Mouse (Mus musculus) gonadal fat pad, adult 2 months (tissue): Measurements from ENCODE around the gene Pdk1. TPM values are rescaled to one million over a fixed set of nuclear protein-coding genes. Genes with fewer than 3 reads are reported as not detected.
"Not testable (repeated sequence)": the region's sequence is repeated elsewhere in the genome, so short reads cannot be mapped to it uniquely, and the experiment has no call there.

Experiments
- DNase-seq: peaks from one replicate; pipeline ENCODE4 v3.0.0-alpha.2; 2012; ENCODE audit warnings: low read depth
- polyA plus RNA-seq: library from polyadenylated mRNA; depleted of rRNA; stranded (reverse); fragments of >200 nt; gene quantifications from 2 replicates; pipeline ENCODE4 v1.2.3, GENCODE M21; 2012

Pdk1 gene
- polyA plus RNA-seq, 1 experiment = 28.1 TPM

- no peak for DNase-seq
These were observed 1.4 kb downstream of the Pdk1 start for GRCm38 (mm10) chr2:71874422-71874821.

- no peak for DNase-seq
These were observed 1.8 kb downstream of the Pdk1 start for GRCm38 (mm10) chr2:71874836-71875235.

- no peak for DNase-seq
These were observed 4.8 kb downstream of the Pdk1 start for GRCm38 (mm10) chr2:71877865-71878264.

GRCm38 (mm10) chr2:71878441-71878840, 5.4 kb downstream of the Pdk1 start:
- no peak for DNase-seq

- DNase-seq = no peak
These were observed 5.9 kb downstream of the Pdk1 start for GRCm38 (mm10) chr2:71878943-71879342.

- no peak for DNase-seq
These were observed 10.1 kb downstream of the Pdk1 start for GRCm38 (mm10) chr2:71882914-71883651.

GRCm38 (mm10) chr2:71887269-71887668, 14.2 kb downstream of the Pdk1 start:
- DNase-seq = no peak

- no peak for DNase-seq
These were observed 15.4 kb downstream of the Pdk1 start for GRCm38 (mm10) chr2:71888437-71888836.

GRCm38 (mm10) chr2:71891536-71891935, 18.5 kb downstream of the Pdk1 start:
- DNase-seq = no peak

GRCm38 (mm10) chr2:71892741-71893349, 19.8 kb downstream of the Pdk1 start:
- no peak for DNase-seq

- no peak for DNase-seq
These were observed 22.7 kb downstream of the Pdk1 start for GRCm38 (mm10) chr2:71895596-71896286.

GRCm38 (mm10) chr2:71897420-71897819, 24.4 kb downstream of the Pdk1 start:
- DNase-seq = no peak

- DNase-seq = no peak
These were observed 25.4 kb downstream of the Pdk1 start for GRCm38 (mm10) chr2:71898335-71898856.

GRCm38 (mm10) chr2:71899886-71900285, 26.9 kb downstream of the Pdk1 start:
- no peak for DNase-seq

- no peak for DNase-seq
These were observed 32.1 kb downstream of the Pdk1 start for GRCm38 (mm10) chr2:71905154-71905553.

GRCm38 (mm10) chr2:71906356-71906755, 33.3 kb downstream of the Pdk1 start:
- DNase-seq = not testable (repeated sequence)

GRCm38 (mm10) chr2:71913911-71914310, 40.9 kb downstream of the Pdk1 start:
- DNase-seq = no peak

GRCm38 (mm10) chr2:71919227-71919647, 46.2 kb downstream of the Pdk1 start:
- DNase-seq = peak; percentile 41

GRCm38 (mm10) chr2:71924931-71925330, 51.9 kb downstream of the Pdk1 start:
- not testable (repeated sequence) for DNase-seq

GRCm38 (mm10) chr2:71934046-71934445, 61.0 kb downstream of the Pdk1 start:
- DNase-seq = no peak

- no peak for DNase-seq
These were observed 63.7 kb downstream of the Pdk1 start for GRCm38 (mm10) chr2:71936711-71937110.

GRCm38 (mm10) chr2:71937649-71938308, 64.8 kb downstream of the Pdk1 start:
- no peak for DNase-seq
